Mouse (Mus musculus): ENCODE results near the gene Rpl41. TPM values are rescaled to one million over a fixed set of nuclear protein-coding genes. Genes with fewer than 3 reads are reported as not detected.

The Rpl41 gene
- polyA plus RNA-seq, 1 experiment, result 10,817 TPM

GRCm38 (mm10) chr10:128587120-128587519 is 38.0 kb upstream of the Rpl41 start:
- no peaks in the 10 kb centered on the region for H3K36me3 ChIP-seq (replicated peaks; ENCODE audit: low read length)
- H3K27me3 ChIP-seq (replicated peaks), result peaks cover 87% of the 10 kb centered on the region
- TF ChIP-seq GATA1 (IDR thresholded peaks at IDR 0.05; ENCODE audit: borderline replicate concordance, low read length) (no peak), FLI1 (IDR thresholded peaks at IDR 0.05; ENCODE audit: low read length) (no peak)
- no peaks in the 10 kb centered on the region for H3K9me3 ChIP-seq
- H3K4me1 ChIP-seq, result peaks cover 52% of the 10 kb centered on the region
- H3K4me3 ChIP-seq (replicated peaks), result no peak overlapping the region

DNA sequence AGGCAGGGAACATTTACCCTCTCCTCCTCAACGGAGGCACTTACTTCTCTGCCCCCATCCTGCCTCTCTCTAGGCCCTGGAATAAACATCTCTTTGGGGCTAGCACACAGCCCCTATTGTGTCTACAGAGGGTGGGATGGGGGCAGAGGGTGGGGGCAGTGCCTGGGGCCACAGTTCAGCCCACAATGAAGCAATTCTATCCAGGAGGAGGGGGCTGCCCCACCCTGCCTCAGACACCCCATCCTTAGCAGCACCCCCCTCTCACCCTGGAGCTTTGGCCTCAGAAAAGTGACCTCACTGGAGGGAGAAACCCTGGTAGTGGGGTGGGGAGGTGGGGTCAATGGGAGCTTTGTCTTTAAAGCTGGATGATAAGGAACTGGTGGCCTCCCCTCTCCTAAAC is 37.4 kb upstream of the Rpl41 start:
- Histone ChIP-seq H3K36me3 (replicated peaks; ENCODE audit: low read length) (no peaks in the 10 kb centered on the region), H3K9me3 (no peaks in the 10 kb centered on the region), H3K4me1 (peaks cover 47% of the 10 kb centered on the region), H3K27me3 (replicated peaks) (peaks cover 87% of the 10 kb centered on the region), H3K4me3 (replicated peaks) (no peak overlapping the region)
- TF ChIP-seq FLI1 (IDR thresholded peaks at IDR 0.05; ENCODE audit: low read length), result no peak
- TF ChIP-seq GATA1 (IDR thresholded peaks at IDR 0.05; ENCODE audit: borderline replicate concordance, low read length), result no peak

GRCm38 (mm10) chr10:128584386-128584785 is 35.3 kb upstream of the Rpl41 start:
- Histone ChIP-seq H3K4me3 (replicated peaks) (no peak overlapping the region), H3K9me3 (no peaks in the 10 kb centered on the region), H3K27me3 (replicated peaks) (peaks cover 79% of the 10 kb centered on the region), H3K4me1 (peaks cover 31% of the 10 kb centered on the region), H3K36me3 (replicated peaks; ENCODE audit: low read length) (no peaks in the 10 kb centered on the region)
- TF ChIP-seq GATA1 (IDR thresholded peaks at IDR 0.05; ENCODE audit: borderline replicate concordance, low read length), result no peak
- TF ChIP-seq FLI1 (IDR thresholded peaks at IDR 0.05; ENCODE audit: low read length), result no peak

DNA sequence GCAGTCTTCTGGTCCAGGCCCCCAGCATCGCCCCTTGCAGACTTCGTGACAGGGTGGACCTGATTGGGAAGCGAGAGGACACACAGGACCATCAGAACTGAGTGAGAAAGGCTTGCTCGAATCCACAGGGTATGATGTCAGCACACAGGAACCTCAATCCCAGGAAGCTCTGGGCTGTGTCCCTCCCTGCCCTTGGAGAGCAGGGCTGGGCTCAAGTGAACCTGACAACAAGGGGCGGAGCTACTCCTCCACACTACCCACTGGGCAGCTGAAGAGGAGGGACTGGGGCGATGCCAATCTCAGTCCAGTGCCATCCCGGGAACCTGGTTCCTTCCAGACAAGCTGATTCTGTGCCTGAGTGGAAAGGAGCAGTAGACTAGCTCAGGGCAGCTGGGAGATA is 34.5 kb upstream of the Rpl41 start:
- no peak overlapping the region for H3K4me3 ChIP-seq (replicated peaks)
- no peaks in the 10 kb centered on the region for H3K36me3 ChIP-seq (replicated peaks; ENCODE audit: low read length)
- peaks cover 76% of the 10 kb centered on the region for H3K27me3 ChIP-seq (replicated peaks)
- H3K9me3 ChIP-seq, result no peaks in the 10 kb centered on the region
- peaks cover 23% of the 10 kb centered on the region for H3K4me1 ChIP-seq
- no peak for TF ChIP-seq GATA1 (IDR thresholded peaks at IDR 0.05; ENCODE audit: borderline replicate concordance, low read length)
- no peak for TF ChIP-seq FLI1 (IDR thresholded peaks at IDR 0.05; ENCODE audit: low read length)

GRCm38 (mm10) chr10:128579731-128580130 is 30.6 kb upstream of the Rpl41 start:
- Histone ChIP-seq H3K4me3 (replicated peaks) (no peak overlapping the region), H3K27me3 (replicated peaks) (peaks cover 56% of the 10 kb centered on the region), H3K4me1 (peaks cover 12% of the 10 kb centered on the region), H3K9me3 (peaks cover 3% of the 10 kb centered on the region; the same call in 1 of the 2 replicates), H3K36me3 (replicated peaks; ENCODE audit: low read length) (no peaks in the 10 kb centered on the region)
- no peak for TF ChIP-seq FLI1 (IDR thresholded peaks at IDR 0.05; ENCODE audit: low read length)
- TF ChIP-seq GATA1 (IDR thresholded peaks at IDR 0.05; ENCODE audit: borderline replicate concordance, low read length), result no peak

- Histone ChIP-seq H3K27me3 (replicated peaks) (peaks cover 52% of the 10 kb centered on the region), H3K36me3 (replicated peaks; ENCODE audit: low read length) (no peaks in the 10 kb centered on the region), H3K9me3 (peaks cover 3% of the 10 kb centered on the region; the same call in 1 of the 2 replicates), H3K4me3 (replicated peaks) (no peak overlapping the region), H3K4me1 (peaks cover 12% of the 10 kb centered on the region)
- TF ChIP-seq FLI1 (IDR thresholded peaks at IDR 0.05; ENCODE audit: low read length), result no peak
- no peak for TF ChIP-seq GATA1 (IDR thresholded peaks at IDR 0.05; ENCODE audit: borderline replicate concordance, low read length)
These were observed 30.2 kb upstream of the Rpl41 start for GRCm38 (mm10) chr10:128579298-128579697.

DNA sequence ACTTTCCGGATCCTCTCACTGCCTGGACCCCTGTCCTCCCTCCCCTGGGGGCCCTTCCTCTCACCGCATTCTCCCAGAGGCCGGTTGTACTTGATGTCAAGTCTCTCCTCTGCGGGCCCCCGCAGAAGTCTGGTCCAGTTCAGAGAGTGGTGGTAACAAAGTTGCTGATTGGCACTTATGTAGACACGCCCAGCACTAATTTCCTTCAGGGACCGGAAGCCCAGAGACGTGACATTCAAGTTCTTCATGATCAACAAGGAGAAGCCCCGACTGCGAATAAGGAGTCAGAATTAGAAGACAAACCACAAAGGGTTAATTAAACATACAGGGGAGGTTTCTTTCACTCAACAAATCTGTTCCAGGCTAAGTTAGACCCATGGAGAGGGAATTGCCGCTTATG is 29.2 kb upstream of the Rpl41 start:
- TF ChIP-seq GATA1 (IDR thresholded peaks at IDR 0.05; ENCODE audit: borderline replicate concordance, low read length), result no peak
- no peak for TF ChIP-seq FLI1 (IDR thresholded peaks at IDR 0.05; ENCODE audit: low read length)
- Histone ChIP-seq H3K4me1 (peaks cover 3% of the 10 kb centered on the region; the same call in 1 of the 2 replicates), H3K4me3 (replicated peaks) (no peak overlapping the region), H3K36me3 (replicated peaks; ENCODE audit: low read length) (no peaks in the 10 kb centered on the region), H3K27me3 (replicated peaks) (peaks cover 52% of the 10 kb centered on the region), H3K9me3 (peaks cover 3% of the 10 kb centered on the region; the same call in 1 of the 2 replicates)

DNA sequence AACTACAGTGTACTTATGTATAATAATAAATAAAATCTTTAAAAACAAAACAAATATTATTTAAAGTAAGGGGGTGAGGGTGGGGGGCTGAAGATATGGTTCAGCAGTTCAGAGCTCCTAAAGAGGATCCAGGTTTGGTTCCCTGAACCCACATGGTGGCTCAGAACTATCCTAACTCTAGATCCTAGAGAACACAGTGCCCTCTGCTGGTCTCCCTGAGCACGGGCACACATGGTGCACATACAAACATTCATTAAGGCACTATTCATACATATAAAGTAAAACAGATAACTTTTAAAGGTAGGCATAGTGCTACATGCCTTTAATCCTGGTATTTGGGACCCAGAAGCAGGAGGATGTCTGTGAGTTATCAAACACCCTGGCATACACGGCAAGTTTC is 26.0 kb upstream of the Rpl41 start:
- H3K27me3 ChIP-seq (replicated peaks), result peaks cover 56% of the 10 kb centered on the region
- H3K4me1 ChIP-seq, result peaks cover 6% of the 10 kb centered on the region; the same call in 1 of the 2 replicates
- peaks cover 3% of the 10 kb centered on the region; the same call in 1 of the 2 replicates for H3K9me3 ChIP-seq
- H3K36me3 ChIP-seq (replicated peaks; ENCODE audit: low read length), result no peaks in the 10 kb centered on the region
- no peak overlapping the region for H3K4me3 ChIP-seq (replicated peaks)
- TF ChIP-seq GATA1 (IDR thresholded peaks at IDR 0.05; ENCODE audit: borderline replicate concordance, low read length) (no peak), FLI1 (IDR thresholded peaks at IDR 0.05; ENCODE audit: low read length) (no peak)

- H3K4me1 ChIP-seq, result peaks cover 41% of the 10 kb centered on the region
- peaks cover 13% of the 10 kb centered on the region for H3K27me3 ChIP-seq (replicated peaks)
- H3K36me3 ChIP-seq (replicated peaks; ENCODE audit: low read length), result peaks cover 30% of the 10 kb centered on the region
- no peaks in the 10 kb centered on the region for H3K9me3 ChIP-seq
- TF ChIP-seq FLI1 (IDR thresholded peaks at IDR 0.05; ENCODE audit: low read length), result no peak
- no peak for TF ChIP-seq GATA1 (IDR thresholded peaks at IDR 0.05; ENCODE audit: borderline replicate concordance, low read length)
- peak within 1 kb of the TSS; percentile 99 for H3K4me3 ChIP-seq (replicated peaks)
These were observed 16.9 kb upstream of the Rpl41 start, which contains the start of gene Pa2g4 for GRCm38 (mm10) chr10:128565788-128566531. Gene Pa2g4, minus strand, starts transcription at chr10:128565987.

GRCm38 (mm10) chr10:128565206-128565787 is 16.2 kb upstream of the Rpl41 start:
- H3K9me3 ChIP-seq, result no peaks in the 10 kb centered on the region
- H3K27me3 ChIP-seq (replicated peaks), result peaks cover 11% of the 10 kb centered on the region
- H3K4me1 ChIP-seq, result peaks cover 41% of the 10 kb centered on the region
- peaks cover 37% of the 10 kb centered on the region for H3K36me3 ChIP-seq (replicated peaks; ENCODE audit: low read length)
- TF ChIP-seq FLI1 (IDR thresholded peaks at IDR 0.05; ENCODE audit: low read length), result no peak
- TF ChIP-seq GATA1 (IDR thresholded peaks at IDR 0.05; ENCODE audit: borderline replicate concordance, low read length), result no peak
- H3K4me3 ChIP-seq (replicated peaks), result peak overlapping the region; percentile 99
